Mouse (Mus musculus): ENCODE results near the gene Notum.

DNA sequence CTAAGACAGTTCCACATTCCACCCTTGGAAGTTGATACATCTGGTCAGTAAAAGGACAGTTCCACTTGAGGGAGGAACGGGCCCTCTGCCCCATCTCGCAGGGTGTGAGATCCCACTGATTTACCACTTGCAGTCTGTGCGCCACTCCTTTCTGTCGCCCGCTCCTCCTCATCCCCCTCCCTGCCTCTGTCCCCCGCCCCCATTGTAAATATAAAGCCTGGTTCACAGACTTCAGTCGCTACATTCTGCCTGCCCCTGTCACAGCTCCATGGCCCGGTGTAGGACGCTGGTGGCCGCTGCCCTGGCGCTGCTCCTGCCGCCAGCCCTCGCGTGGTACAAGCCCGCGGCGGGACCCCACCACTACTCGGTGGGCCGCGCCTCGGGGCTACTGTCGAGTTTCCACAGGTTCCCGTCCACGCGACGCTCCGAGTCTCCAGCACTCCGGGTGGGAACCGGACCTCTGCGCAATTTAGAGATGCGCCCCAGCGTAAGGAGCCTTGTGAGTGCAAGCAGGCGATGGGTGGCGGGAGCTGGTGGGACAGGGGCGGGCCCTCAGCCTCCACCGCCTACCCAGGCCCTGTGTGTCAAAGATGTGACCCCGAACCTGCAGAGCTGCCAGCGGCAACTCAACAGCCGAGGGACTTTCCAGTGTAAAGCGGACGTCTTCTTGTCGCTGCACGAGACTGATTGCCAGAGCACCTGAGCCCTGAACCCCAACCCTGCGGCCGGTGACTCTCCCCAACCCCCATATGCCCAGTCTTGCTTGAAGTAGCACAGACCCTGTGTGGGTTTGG lies 52.5 kb downstream of the Notum start, which contains the start of gene Npb:
- TF ChIP-seq CTCF (IDR thresholded peaks at IDR 0.05; ENCODE audit: low read depth) (no peak), EP300 (IDR thresholded peaks at IDR 0.05; ENCODE audit: low read depth) (no peak)

Data from heart, postnatal 0 days (tissue).